Mouse (Mus musculus) kidney, embryonic 14.5 days (tissue): ENCODE data around the gene Vip. TPM values are rescaled to one million over a fixed set of nuclear protein-coding genes. Genes with fewer than 3 reads are reported as not detected.

Experiments
- ATAC-seq: fragments of 200-750 bp; cut with Nextera tagmentation; 2 replicates; pipeline ENCODE4 v1.8.0; 2017; ENCODE audit warnings: moderate number of reproducible peaks, mild to moderate bottlenecking, moderate TSS enrichment, moderate library complexity; ENCODE audit not compliant: low FRiP score, low TSS enrichment
- H3K27ac ChIP-seq: fragments of 300-500 bp; sonication (generic); 2 replicates; pipeline ENCODE4 v1.5.1; 2014; ENCODE audit warnings: low read depth, mild to moderate bottlenecking, low read length, moderate library complexity, mixed read lengths
- H3K27me3 ChIP-seq: fragments of 300-500 bp; sonication (generic); 2 replicates; pipeline ENCODE4 v1.6.1; 2014; ENCODE audit warnings: mild to moderate bottlenecking, low read length; ENCODE audit not compliant: control insufficient read depth, insufficient read depth
- H3K36me3 ChIP-seq: fragments of 300-500 bp; sonication (generic); 2 replicates; pipeline ENCODE4 v1.6.1; 2014; ENCODE audit warnings: low read length, mixed read lengths; ENCODE audit not compliant: control insufficient read depth, insufficient read depth
- H3K4me1 ChIP-seq: fragments of 300-500 bp; sonication (generic); 2 replicates; pipeline ENCODE4 v1.6.1; 2014; ENCODE audit warnings: low read length, mixed read lengths; ENCODE audit not compliant: control insufficient read depth, insufficient read depth
- H3K4me2 ChIP-seq: fragments of 300-500 bp; sonication (generic); replicated peaks from 2 replicates; pipeline ENCODE4 v1.6.1; 2014; ENCODE audit warnings: low read depth, mild to moderate bottlenecking, low read length
- H3K4me3 ChIP-seq: fragments of 300-500 bp; sonication (generic); 2 replicates; pipeline ENCODE4 v1.5.1; 2014; ENCODE audit warnings: mild to moderate bottlenecking, low read length
- H3K9ac ChIP-seq: fragments of 300-500 bp; sonication (generic); 2 replicates; pipeline ENCODE4 v1.6.1; 2014; ENCODE audit warnings: low read depth, mild to moderate bottlenecking, low read length, moderate library complexity
- H3K9me3 ChIP-seq: fragments of 300-500 bp; sonication (generic); 2 replicates; pipeline ENCODE4 v1.6.1; 2016; ENCODE audit warnings: low read length; ENCODE audit not compliant: control insufficient read depth
- WGBS: fragments of 180-500 bp; shearing (Covaris S2); extraction: QIAGEN DNeasy Blood & Tissue Kit; methylation state at CpG from one replicate; pipeline ENCODE4 v1.1.7; 2014; 5-methylcytosine and 5-hydroxymethylcytosine counted together
- polyA plus RNA-seq: library from polyadenylated mRNA; unstranded; fragments of >200 nt; fragmentation: Nextera tagmentation; extraction: Ambion mirVana; gene quantifications from 2 replicates; pipeline ENCODE4 v1.2.1, GENCODE M21; 2014

Vip gene
- polyA plus RNA-seq, 1 experiment from 2014 or later = 1.2 TPM

- Histone ChIP-seq H3K4me2 (no peak overlapping the region), H3K27me3 (no peaks in the 10 kb centered on the region), H3K4me3 (no peak overlapping the region), H3K36me3 (no peaks in the 10 kb centered on the region), H3K27ac (no peak overlapping the region), H3K9me3 (no peaks in the 10 kb centered on the region), H3K4me1 (no peaks in the 10 kb centered on the region), H3K9ac (no peak overlapping the region)
- ATAC-seq = no peak
- WGBS = 77% methylated on average over 3 of the region's 3 CpGs
Measured at GRCm38 (mm10) chr10:5608874-5609273, 30.1 kb upstream of the Vip start.

- no peaks in the 10 kb centered on the region for H3K4me1 ChIP-seq
- H3K36me3 ChIP-seq = no peaks in the 10 kb centered on the region
- H3K9me3 ChIP-seq = no peaks in the 10 kb centered on the region
- ATAC-seq = no peak
- 72% methylated on average over 13 of the region's 13 CpGs for WGBS
- no peak overlapping the region for H3K27ac ChIP-seq
- no peak overlapping the region for H3K9ac ChIP-seq
- no peak overlapping the region for H3K4me3 ChIP-seq
- H3K4me2 ChIP-seq = no peak overlapping the region
- H3K27me3 ChIP-seq = no peaks in the 10 kb centered on the region
Measured at GRCm38 (mm10) chr10:5615186-5616040, 23.6 kb upstream of the Vip start.

GRCm38 (mm10) chr10:5626268-5626667, 12.8 kb upstream of the Vip start:
- Histone ChIP-seq H3K9ac (no peak overlapping the region), H3K27ac (no peak overlapping the region), H3K36me3 (no peaks in the 10 kb centered on the region), H3K4me2 (no peak overlapping the region), H3K4me3 (no peak overlapping the region), H3K27me3 (no peaks in the 10 kb centered on the region), H3K9me3 (no peaks in the 10 kb centered on the region), H3K4me1 (no peaks in the 10 kb centered on the region)
- ATAC-seq = no peak
- WGBS = 80% methylated on average over 5 of the region's 5 CpGs

- H3K4me3 ChIP-seq = no peak overlapping the region
- 78% methylated on average over 4 of the region's 4 CpGs for WGBS
- no peak overlapping the region for H3K9ac ChIP-seq
- no peaks in the 10 kb centered on the region for H3K36me3 ChIP-seq
- no peak for ATAC-seq
- H3K4me1 ChIP-seq = no peaks in the 10 kb centered on the region
- H3K27ac ChIP-seq = no peak overlapping the region
- no peaks in the 10 kb centered on the region for H3K9me3 ChIP-seq
- no peaks in the 10 kb centered on the region for H3K27me3 ChIP-seq
- H3K4me2 ChIP-seq = no peak overlapping the region
Measured at GRCm38 (mm10) chr10:5633672-5634200, 5.3 kb upstream of the Vip start.

GRCm38 (mm10) chr10:5634336-5634735, 4.7 kb upstream of the Vip start:
- H3K36me3 ChIP-seq = no peaks in the 10 kb centered on the region
- H3K4me1 ChIP-seq = no peaks in the 10 kb centered on the region
- H3K9me3 ChIP-seq = no peaks in the 10 kb centered on the region
- no peaks in the 10 kb centered on the region for H3K27me3 ChIP-seq
- no peak overlapping the region for H3K4me3 ChIP-seq
- ATAC-seq = no peak
- H3K27ac ChIP-seq = no peak overlapping the region
- WGBS = 28% methylated on average over 1 of the region's 1 CpGs
- H3K9ac ChIP-seq = no peak overlapping the region
- no peak overlapping the region for H3K4me2 ChIP-seq

- no peak overlapping the region for H3K4me2 ChIP-seq
Measured at GRCm38 (mm10) chr10:5637322-5637721, 1.7 kb upstream of the Vip start.

GRCm38 (mm10) chr10:5681275-5681674, 42.3 kb downstream of the Vip start:
- Histone ChIP-seq H3K4me1 (no peaks in the 10 kb centered on the region), H3K9ac (no peak overlapping the region), H3K4me2 (no peak overlapping the region), H3K9me3 (no peaks in the 10 kb centered on the region), H3K4me3 (no peak overlapping the region), H3K27ac (no peak overlapping the region), H3K27me3 (no peaks in the 10 kb centered on the region), H3K36me3 (no peaks in the 10 kb centered on the region)
- 79% methylated on average over 2 of the region's 2 CpGs for WGBS
- no peak for ATAC-seq

More at GRCm38 (mm10) chr10:5637322-5637721, 1.7 kb upstream of the Vip start:
- no peak for ATAC-seq
- Histone ChIP-seq H3K27me3 (no peaks in the 10 kb centered on the region), H3K4me3 (no peak overlapping the region), H3K9me3 (no peaks in the 10 kb centered on the region), H3K36me3 (no peaks in the 10 kb centered on the region), H3K4me1 (no peaks in the 10 kb centered on the region), H3K9ac (no peak overlapping the region), H3K27ac (no peak overlapping the region)
- WGBS = 82% methylated on average over 4 of the region's 4 CpGs

- H3K9ac ChIP-seq = no peak overlapping the region
- WGBS = 77% methylated on average over 6 of the region's 6 CpGs
- H3K9me3 ChIP-seq = no peaks in the 10 kb centered on the region
- no peaks in the 10 kb centered on the region for H3K36me3 ChIP-seq
- H3K4me1 ChIP-seq = no peaks in the 10 kb centered on the region
- no peak overlapping the region for H3K4me3 ChIP-seq
- H3K4me2 ChIP-seq = no peak overlapping the region
- no peak overlapping the region for H3K27ac ChIP-seq
- ATAC-seq = no peak
- H3K27me3 ChIP-seq = no peaks in the 10 kb centered on the region
Measured at GRCm38 (mm10) chr10:5685608-5686007, 46.6 kb downstream of the Vip start.

- no peak overlapping the region for H3K4me3 ChIP-seq
- no peak overlapping the region for H3K9ac ChIP-seq
- H3K4me2 ChIP-seq = no peak overlapping the region
- H3K4me1 ChIP-seq = no peaks in the 10 kb centered on the region
- WGBS = 85% methylated on average over 1 of the region's 1 CpGs
- no peaks in the 10 kb centered on the region for H3K27me3 ChIP-seq
- no peak overlapping the region for H3K27ac ChIP-seq
- no peak for ATAC-seq
- no peaks in the 10 kb centered on the region for H3K9me3 ChIP-seq
- H3K36me3 ChIP-seq = no peaks in the 10 kb centered on the region
Measured at GRCm38 (mm10) chr10:5694351-5694750, 55.3 kb downstream of the Vip start.
